Mouse (Mus musculus) megakaryocyte-erythroid progenitor cell, adult 5-6 weeks (primary cell): ENCODE results near the gene Cdc14b. TPM values are rescaled to one million over a fixed set of nuclear protein-coding genes. Genes with fewer than 3 reads are reported as not detected.
"Not testable (repeated sequence)": the region's sequence is repeated elsewhere in the genome, so short reads cannot be mapped to it uniquely, and the experiment has no call there.

Experiments
- ATAC-seq: replicated peaks from 2 replicates; pipeline ENCODE4 v1.8.0; 2016; ENCODE audit warnings: mild to moderate bottlenecking, inconsistent platforms; ENCODE audit not compliant: severe bottlenecking, poor library complexity, low FRiP score, low TSS enrichment
- total RNA-seq, 2 experiments: library from RNA; stranded (forward) in 1 of 2; stranded (reverse) in 1 of 2; fragments of 200-1000, 215-1000 nt in 1 of 2; fragments of >200 nt in 1 of 2; fragmentation: Nextera tagmentation in 1 of 2; gene quantifications; 2 replicates each; pipeline ENCODE4 v1.2.3; 2014 to 2017

The Cdc14b gene
- total RNA-seq, 2 experiments from 2014 or later: 1.9 to 4.8 TPM

DNA sequence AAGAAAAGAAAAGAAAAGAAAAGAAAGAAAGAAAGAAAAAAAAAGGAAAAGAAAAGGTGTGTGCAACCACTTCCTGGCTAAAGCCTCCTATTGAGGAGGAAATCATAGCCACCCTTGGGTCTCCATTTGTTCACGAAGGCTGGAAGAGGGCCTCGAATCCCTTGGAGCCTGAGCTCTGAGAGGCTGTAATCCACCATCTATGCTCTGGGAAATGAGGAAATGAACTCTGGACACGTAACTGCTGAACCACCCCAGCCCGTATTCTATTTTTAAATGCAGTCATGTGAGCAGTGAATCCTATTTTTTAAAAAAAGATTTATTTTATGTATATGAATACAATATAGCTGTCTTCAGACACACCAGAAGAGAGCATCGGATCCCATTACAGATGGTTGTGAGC lies 5.8 kb upstream of the Cdc14b start:
- no peak for ATAC-seq

GRCm38 (mm10) chr13:64275754-64276127 lies 651 bp upstream of the Cdc14b start:
- ATAC-seq: no peak

GRCm38 (mm10) chr13:64273891-64274844 lies 922 bp downstream of the Cdc14b start:
- ATAC-seq: no peak

GRCm38 (mm10) chr13:64273352-64273751 lies 1.7 kb downstream of the Cdc14b start:
- ATAC-seq: no peak

DNA sequence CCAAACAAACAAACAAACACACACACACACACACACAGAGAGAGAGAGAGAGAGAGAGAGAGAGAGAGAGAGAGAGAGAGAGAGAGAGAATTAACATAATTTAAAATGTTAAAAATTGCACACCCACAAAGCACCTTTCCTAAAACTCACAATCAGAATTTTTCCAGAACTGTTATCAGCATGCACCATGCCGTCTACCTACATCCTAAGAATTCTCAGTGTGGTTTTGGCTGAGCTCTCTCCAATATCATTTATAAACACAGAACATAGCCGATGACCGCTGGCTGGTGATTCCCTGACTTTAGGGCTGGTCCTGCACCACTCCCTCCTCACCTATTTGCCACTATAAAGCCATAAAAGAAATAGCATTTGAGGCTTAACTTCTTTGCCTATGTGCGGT lies 6.7 kb downstream of the Cdc14b start:
- ATAC-seq: no peak

GRCm38 (mm10) chr13:64267151-64267550 lies 7.9 kb downstream of the Cdc14b start:
- ATAC-seq: no peak

DNA sequence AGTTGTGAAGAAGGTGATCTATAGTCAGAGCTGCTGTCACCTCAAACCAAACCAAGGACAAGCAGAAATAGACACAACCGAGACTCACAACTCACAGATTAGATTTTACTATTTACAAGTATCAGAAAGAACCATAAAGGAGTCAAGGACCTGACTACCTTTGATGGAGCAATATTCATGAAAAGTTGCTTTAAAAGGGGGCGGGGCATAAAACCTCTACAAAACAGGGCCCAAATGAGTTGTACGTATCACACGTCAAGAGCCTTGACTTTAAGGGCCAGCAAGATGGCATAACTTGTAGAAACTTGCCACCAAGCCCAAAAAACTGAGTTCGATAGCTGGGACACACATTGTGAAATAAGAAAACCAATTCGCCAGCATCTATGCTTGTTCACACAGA lies 10.5 kb downstream of the Cdc14b start:
- ATAC-seq: no peak

GRCm38 (mm10) chr13:64259903-64260302 lies 15.2 kb downstream of the Cdc14b start:
- ATAC-seq: no peak

DNA sequence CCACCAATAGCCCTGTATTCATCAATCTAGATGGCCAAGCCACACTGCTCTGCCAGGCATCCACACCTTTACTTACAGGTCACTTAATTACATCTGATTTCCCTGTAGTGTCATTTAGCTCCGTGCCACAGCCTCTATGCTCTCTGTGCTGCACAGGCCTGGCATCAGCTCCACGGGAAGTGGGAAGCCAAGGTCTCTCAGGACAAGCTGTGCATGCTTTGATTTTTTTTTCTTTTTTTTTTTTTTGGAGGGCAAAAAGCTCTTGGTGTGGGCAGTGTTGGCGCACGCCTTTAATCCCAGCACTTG lies 16.6 kb downstream of the Cdc14b start:
- no peak for ATAC-seq

- no peak for ATAC-seq
These were observed 17.1 kb downstream of the Cdc14b start for GRCm38 (mm10) chr13:64257814-64258515.

GRCm38 (mm10) chr13:64257010-64257813 lies 17.9 kb downstream of the Cdc14b start:
- no peak for ATAC-seq

- ATAC-seq: not testable (repeated sequence)
These were observed 20.9 kb downstream of the Cdc14b start for GRCm38 (mm10) chr13:64254185-64254584.

DNA sequence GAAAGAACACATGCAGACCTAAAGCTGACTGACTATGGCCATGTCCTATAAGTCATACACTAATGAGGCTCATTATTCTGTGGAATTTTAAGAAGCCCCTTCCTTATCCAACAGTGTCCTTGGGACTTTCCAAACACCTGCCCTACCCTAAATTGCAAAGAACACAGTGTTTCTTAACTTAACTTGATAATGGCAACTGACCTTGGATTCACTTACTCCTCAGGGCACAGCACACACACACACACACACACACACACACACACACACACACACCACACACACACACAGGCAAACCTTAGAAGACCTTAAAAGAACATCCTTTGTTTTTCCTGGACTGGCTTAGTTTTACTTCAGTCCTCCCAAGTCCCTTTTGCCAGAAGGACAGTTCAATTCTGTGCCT lies 21.4 kb downstream of the Cdc14b start:
- no peak for ATAC-seq

GRCm38 (mm10) chr13:64252147-64252546 lies 22.9 kb downstream of the Cdc14b start:
- ATAC-seq: no peak

DNA sequence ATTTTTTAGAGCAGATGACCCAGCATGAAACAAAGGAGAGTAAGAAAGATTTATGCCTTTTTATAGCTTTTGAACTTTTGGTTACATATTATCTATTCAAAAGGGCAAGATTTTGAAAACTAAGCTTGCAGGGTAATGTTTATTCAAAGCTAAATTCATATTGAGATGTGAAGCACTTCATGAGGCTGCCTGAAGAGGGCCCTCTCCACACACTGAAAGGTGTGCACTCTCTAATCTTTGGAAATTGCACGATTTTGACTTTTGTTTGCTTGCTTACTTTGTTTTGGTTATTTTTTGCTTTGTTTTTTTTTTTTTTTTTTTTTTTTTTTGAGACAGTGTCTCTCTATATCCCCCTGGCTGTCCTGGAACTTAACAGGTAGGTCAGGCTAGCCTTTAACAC lies 24.7 kb downstream of the Cdc14b start:
- ATAC-seq: peak; percentile 47; the same call in 1 of the 2 replicates

- peak; percentile 96 for ATAC-seq
These were observed 26.1 kb downstream of the Cdc14b start for GRCm38 (mm10) chr13:64248775-64249524.

DNA sequence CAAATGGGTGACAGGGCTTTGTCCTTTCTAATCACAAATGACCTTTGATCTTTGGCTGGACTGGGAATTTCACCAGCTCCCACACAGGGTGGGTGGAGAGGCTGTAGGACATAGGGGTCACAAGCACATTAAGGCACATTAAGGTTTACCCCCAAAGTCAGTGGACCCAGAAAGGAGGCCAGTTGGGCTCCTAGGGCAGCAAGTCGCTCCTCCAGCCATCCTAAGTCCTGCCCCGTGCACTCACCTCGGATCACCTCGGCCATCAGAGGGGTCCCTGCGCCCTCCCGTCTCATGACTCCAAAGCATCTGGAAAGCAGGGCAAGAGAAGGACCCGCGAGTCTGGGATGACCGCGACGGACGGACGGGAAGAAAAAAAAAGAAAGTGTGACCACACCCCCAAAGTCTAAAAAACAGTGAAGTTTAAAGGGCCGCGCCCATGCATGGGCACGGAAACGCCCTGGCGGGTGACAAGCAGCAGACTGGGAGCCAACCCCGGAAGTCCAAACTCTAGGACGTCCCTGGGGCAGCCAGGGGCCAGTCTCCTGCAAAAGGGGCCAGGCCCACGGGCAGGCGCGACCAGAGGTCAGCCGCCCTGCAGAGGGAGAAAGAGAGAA lies 26.8 kb downstream of the Cdc14b start:
- ATAC-seq: peak; percentile 96

DNA sequence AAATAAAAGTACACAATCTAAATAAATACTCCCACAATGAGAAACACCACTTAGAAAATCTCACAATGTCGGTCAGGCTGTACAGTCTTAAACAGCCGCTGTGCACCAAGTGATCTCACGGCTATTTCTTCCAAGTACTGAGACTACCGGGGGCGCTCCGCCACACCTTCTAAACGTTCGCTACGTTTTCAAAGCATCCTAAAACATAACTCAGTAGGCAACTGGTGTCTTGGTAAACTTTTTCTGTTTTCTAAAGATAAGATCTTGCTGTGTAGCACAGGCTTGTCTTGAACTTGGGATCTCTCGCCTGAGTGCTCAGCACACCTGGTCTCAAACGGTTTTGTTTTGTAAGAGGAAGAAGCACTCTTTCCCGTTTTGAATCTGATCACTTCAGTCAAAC lies 29.0 kb downstream of the Cdc14b start:
- no peak for ATAC-seq

DNA sequence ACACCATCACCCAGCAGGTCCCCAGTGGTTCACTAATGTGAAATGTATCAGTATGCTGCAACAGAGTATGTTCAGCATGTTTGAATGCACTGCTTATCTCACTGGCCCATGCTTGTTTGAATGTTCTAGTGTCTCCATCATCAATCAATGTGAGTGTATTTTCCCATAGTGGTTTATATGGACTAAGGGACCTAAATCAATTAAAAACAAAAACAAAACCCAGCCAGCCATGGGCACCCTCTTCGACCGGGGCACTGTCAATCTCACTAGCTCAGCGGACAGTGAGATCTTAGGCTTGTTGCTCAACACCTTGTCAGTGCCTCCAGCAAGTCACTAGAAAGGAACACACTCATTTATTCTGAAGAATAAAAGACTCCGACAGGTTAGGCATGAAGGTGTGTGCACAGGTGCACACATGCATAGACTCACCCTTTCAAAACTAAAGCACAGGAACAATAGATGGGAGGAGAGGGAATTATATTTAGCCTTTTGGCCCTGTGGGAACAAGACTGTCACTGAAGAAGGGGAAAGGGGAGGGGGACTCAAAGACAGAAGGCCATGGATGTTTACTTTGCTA lies 30.3 kb downstream of the Cdc14b start:
- no peak for ATAC-seq
